Mouse (Mus musculus) stomach, postnatal 0 days (tissue): ENCODE results near the gene Vipas39.

Source experiments
- CTCF ChIP-seq: IDR thresholded peaks from 2 replicates; pipeline ENCODE4 v1.5.1; 2016; ENCODE audit warnings: antibody characterized with exemption, low read depth, mild to moderate bottlenecking, moderate library complexity
- EP300 ChIP-seq: optimal IDR thresholded peaks from 2 replicates; pipeline ENCODE3; 2016; ENCODE audit warnings: antibody characterized with exemption

GRCm38 (mm10) chr12:87193008-87193407 is 73.0 kb downstream of the Vipas39 start:
- TF ChIP-seq CTCF (no peak), EP300 (no peak)
